Mouse (Mus musculus) neutrophil, adult 5-6 weeks (primary cell): ENCODE results near the gene Utp14b. TPM values are rescaled to one million over a fixed set of nuclear protein-coding genes. Genes with fewer than 3 reads are reported as not detected.

Experiments used
- ATAC-seq: fragments of 151-379, 151-347 bp; 2 replicates; pipeline ENCODE4 v1.8.0; 2017; ENCODE audit warnings: mild to moderate bottlenecking, moderate TSS enrichment; ENCODE audit not compliant: insufficient number of reproducible peaks, poor library complexity, low FRiP score, severe bottlenecking; ENCODE audit errors: extremely low read depth
- total RNA-seq: library from RNA; stranded (forward); fragments of 200-1000 nt; gene quantifications from 2 replicates; pipeline ENCODE4 v1.2.3, GENCODE M21; 2017

Gene Utp14b
- total RNA-seq, 1 experiment from 2014 or later = 8.8 TPM

DNA sequence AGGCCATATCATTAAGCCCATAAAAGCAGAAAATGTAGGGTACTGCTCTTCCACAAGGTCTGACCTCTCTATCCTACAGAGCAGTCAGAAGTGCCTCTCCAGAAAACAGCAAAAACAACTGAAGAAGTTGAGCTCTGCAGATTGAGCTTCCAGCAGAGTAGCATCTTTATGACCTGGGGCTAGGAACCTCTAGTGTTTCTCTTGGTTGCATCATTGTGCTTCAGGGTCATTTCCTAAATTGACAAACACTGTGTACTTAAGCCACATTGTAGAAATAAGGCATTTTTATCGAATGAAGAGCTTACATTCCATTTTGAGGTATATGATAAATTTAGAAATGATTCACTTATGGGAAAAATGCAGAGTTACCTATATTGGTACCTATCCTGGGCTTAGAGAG is 8.7 kb downstream of the Utp14b start:
- no peak for ATAC-seq

DNA sequence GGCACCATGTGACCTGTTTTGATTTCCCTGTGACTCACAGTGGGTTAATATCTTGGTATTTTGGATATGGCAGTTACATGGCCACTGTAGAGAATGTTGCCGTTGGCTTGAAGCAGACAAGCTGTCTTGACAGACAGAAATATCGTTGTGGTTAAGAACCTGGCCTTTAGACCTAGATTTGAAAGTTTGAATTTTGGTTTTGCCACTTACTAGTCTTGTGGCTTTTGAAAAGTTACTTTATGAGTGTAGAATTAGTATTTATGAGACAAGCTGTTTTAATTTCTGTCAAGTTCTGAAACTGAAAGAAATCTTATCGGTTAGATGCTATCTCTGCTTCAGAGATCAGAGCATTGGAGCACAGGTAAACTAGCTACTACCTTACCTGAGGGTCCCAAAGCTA is 24.5 kb downstream of the Utp14b start:
- no peak for ATAC-seq

DNA sequence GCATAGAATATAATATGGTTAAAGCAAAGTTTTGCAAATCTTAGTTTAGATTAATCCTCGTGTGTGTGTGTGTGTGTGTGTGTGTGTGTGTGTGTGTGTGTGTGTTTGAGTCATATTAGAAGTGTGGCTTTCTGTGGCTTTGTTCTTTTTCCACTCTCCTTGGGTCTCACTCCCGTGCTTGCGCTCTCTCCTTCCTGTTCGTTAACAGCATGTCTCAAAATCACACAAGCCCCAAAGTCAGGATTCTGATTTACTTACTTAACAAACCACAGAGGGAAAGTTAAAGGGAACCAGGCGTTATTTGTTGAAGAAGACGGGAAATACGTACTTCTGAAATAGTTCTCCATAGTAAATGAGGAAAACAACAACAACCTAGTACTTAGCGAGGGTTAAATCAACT is 26.3 kb downstream of the Utp14b start:
- no peak for ATAC-seq

DNA sequence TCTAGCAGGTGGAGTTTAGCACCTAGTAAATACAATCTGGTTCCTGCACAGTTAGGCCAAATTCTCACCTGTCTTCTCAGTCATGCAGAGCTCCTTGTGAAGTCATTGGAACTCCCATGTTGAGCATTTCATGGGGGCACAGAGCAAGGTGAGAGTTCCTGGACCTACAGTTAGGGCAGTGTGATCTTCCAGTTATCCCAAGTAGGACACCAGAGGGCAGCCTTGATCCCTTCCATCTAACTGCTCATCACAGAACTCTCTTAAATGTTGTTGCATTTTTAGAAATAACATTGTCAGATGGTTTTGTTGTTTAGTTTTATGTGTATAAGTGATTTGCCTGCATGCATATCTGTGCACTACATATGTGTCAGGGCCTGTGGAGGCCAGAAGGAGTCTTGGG is 29.0 kb downstream of the Utp14b start:
- ATAC-seq = 0 out of 2 replicates have a peak, but pooled peaks have one; percentile 23

DNA sequence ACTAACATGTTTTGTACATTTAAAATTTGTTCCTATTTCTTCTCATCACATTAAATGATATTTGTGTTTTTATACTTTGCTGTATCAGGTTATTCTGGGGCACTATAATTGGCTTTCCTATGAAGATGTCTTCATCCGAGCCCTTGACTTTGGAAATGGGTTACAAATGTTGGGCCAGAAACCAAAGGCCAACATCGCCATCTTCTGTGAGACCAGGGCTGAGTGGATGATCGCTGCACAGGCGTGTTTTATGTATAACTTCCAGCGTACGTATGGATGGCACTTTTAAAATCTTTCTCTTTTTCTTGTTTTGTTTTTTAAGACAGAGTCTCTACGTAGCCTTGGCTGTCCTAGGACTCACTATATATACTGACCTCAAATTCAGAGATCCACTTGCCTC is 30.3 kb downstream of the Utp14b start:
- ATAC-seq = no peak

DNA sequence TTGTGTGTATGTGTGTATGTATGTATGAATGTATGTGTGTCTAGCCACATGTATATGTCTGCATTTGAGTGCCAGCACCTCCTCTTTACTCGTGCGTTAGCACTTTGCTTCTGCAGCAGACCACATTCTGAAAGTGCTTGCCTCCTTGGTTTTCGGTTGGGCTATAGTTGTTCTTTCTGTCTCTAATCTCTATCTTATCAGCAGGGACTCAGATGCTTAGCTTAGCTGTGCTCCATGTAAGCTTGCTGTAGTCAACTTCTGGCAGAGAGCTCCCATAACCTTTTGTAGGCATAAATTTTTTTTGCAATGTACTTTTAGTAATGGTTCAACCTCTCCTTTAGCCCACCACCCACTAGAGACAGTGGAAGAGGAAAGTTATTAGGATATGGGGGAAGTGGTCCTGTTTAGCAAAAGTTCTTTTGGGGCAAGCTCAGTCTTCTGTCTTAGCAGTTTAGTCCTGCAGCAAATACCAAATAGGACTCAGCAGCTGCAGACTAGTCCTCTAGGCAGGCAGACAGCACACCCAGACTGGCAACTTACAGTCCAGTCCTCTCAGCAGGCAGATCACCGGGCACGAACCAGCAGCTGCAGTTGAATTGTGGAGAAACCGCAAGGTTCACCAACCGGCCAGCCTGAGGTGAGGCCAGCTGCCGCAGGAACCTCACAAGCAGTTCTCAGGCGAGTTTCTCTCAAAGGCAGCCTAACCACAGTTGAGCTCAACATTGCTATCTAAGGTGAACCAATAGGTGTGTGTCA is 36.8 kb downstream of the Utp14b start:
- no peak for ATAC-seq

DNA sequence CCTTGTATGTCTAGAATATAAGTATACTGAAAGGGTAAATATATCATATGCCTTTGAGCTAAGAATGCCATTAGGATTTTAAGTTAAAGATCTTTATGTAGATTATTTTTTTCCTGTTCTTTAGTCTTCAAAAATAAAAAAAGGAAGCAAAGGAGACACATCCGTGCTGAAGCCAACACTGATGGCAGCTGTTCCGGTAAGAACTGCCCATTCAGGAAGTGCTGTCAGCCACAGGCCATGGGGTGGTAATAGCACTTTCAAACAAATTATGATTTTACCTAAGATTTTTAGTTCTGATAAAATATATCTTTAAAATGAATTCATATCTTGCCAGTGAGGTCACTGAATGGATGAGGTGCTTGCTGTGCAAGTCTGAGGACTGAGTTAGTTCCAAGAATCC is 38.5 kb downstream of the Utp14b start:
- ATAC-seq = no peak

DNA sequence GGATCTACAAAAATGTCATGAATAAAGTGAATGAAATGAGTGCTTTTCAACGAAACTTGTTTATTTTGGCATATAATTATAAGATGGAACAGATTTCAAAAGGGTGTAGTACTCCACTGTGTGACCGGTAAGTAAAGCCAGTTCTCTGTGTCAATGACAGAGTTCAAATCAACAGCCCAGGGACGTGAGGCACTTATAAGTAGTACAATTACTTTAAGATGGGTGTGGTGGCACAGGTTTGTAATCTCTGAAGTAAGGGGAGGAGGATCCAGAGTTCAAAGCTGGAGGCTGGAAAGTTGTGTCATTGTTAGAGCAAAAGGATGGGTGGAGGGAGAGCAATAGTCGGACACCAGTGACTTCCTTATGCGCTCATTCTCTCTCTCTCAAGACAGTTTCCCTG is 39.1 kb downstream of the Utp14b start:
- ATAC-seq = no peak

DNA sequence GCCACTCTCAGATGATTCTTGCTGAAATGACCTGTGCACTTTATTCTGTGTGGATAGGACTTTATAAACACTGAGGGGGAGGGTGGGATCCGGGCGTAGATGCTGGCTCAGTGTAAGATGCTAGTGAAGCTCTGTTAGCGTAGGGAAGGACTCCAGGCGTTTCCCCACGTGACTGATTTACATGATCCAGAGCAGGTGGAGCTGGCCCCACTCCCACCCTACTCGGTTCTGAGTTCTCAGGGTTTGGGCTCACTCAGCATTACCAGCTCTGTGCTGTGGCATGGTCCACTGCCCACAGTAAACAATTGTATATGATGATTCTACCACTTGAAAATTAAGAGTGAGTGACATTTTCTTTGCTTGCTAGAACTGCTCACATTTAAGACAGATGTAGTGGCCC is 40.3 kb downstream of the Utp14b start:
- no peak for ATAC-seq

DNA sequence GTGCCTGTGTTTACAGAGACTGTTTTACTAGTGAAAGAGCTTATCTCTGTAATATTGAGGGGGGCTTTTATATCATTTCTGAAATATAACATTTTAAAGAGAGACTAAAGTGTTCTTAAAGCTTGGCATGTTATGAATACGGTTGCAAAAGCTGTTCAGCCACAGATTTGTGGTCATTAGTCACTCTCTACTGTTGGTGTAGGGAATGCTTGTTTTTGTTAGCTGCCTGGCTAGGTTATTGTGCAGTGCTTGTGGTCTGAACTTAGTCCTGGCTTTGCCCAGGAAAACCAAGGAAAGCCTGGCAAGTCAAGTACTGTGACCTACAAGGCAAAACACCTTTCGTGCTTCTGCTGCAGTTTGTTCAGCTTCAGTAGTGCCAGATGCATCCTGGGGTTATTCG is 43.9 kb downstream of the Utp14b start:
- ATAC-seq = no peak

DNA sequence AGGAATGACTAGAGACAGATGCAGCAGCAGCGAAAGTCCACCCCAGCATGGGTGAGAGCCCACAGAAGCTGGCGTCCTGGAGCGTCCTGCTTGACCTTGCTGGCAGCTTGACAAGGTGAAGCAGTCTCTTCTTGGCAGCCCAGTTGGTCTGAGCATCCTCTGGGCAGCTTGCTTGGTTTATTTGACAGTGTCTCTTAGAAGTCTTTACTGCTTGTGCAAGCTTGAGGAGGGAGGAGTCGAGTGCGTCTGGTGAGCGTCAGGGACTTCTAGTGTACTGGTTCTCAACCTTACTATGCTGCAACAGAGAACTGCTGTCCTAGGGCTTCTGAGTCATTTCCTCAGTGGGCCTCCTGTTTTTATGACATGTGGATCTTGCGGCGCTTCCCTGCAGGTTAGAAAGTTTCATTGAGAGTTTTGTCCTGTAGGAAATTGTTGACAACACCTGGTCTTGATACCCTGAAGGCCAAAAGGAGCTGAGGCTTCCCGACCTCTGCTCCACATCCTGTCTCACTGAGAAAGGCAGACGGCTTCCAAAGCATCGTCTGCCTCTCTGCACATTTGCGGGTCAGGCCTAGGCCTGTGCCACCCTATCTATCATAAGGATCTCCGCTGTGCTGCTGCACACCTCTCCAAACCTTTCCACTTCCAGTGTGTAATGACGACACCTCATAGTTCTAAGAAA is 44.6 kb downstream of the Utp14b start:
- no peak for ATAC-seq

DNA sequence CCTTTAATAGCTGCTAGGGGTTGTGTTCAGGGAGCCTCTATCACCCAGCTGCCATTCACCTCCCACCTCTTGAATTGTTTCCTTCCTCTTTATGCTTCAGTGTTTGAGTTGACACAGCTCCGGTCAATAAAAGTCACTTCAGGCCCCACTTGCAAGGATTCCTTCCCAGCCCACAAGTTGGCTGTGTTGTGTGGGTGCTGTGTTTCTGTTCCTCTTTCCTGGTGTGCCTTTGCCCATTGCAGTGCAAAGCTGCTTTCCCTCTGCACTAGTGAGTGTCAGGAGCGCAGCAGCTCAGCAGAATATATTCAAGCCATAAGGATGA is 45.1 kb downstream of the Utp14b start:
- ATAC-seq = peak; percentile 62

DNA sequence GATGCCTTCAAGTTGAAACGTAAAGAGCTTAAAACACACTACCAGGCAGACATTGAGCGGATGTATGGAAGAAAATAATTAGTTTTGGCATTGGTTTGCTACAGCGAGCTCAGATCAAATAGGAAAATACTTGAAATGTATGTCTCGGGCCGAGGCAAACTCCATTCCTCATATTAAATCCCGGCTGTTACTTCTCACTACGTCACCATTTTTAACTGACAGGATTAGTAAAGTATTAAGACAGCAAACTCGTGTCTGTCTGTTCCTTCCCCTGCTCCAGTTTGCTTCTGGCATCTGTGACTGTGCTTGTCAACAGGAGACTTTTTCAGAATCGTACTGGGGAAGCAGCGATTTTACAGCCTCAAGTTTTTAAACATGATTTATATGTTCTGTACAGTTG is 48.5 kb downstream of the Utp14b start:
- no peak for ATAC-seq

DNA sequence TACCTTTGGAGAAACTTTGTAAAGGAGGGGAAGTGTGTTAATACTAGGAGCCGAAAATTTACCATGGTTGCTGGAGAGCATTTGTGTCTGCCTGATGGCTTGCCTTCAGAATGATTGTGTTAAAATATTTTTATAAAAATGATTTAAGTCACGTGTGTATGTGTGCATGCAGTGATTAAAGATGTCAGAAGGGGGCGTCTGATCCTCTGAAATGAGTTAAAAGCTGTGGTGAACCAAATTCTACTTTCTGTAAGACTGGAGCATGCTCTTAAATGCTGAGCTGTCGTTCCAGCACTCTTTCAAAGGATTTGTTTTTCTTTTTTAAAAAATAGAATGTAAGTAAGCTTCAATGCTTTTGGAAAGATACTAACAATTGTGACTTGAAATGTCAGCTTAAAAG is 49.4 kb downstream of the Utp14b start:
- ATAC-seq = no peak

DNA sequence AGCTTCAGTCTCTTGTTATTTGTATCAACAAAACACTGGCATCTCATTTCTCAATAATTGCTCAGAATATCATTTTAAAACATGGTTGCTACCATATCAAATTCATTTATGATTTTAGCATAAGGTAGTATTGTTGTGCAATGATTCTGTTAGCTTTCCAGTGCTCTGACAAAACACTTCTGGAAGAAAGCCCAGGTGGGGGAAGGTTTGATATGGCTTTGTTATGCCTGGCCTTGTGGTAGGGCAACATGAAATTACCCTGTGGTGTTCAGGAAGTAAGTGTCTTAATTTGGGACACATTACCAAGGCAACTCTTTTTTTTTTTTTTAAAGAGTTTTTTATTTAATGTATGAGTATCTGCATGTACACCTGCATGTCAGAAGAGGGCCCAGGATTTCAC is 52.2 kb downstream of the Utp14b start:
- ATAC-seq = no peak

DNA sequence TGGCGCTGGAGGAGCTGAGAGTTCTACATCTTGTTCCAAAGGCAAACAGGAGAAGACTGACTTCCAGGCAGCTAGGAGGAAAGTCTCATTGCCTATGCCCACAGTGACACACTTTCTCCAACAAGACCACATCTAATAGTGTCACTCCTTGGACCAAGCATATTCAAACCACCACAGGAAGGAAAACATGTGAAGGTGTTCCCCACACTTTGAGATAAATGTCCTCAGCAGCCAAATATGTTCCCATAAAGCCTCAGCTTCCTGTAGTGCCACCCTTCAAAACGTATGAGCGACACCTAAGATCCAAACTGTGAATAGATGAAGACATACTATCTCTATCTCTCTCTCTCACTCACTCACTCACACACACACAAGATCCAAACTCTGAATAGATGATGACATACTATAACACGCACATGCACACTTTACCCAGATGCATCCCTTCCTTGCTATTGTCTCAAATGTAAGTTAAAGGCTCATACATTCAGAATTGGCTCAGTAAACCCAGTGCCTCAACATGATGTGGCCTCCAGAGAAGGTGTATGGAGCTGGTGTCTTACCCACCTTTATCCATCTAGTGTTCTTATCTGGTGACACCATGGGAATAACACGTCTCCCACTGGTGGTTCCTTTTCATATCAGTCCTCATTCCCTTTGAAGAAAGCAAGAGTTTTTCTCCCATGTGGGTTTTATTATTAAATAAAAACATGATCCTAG is 52.9 kb downstream of the Utp14b start:
- ATAC-seq = no peak

Other genes starting within 250 kb of the Utp14b start
- 28.6 and 29.2 TPM in 2 replicates for gene Farsb, start 169.1 kb upstream of the Utp14b start, total RNA-seq
- gene Mogat1, start 147.0 kb upstream of the Utp14b start, total RNA-seq = 1.6 TPM in 1 of 2 replicates, not detected in the other
- gene BC035947, start 145.9 kb upstream of the Utp14b start, total RNA-seq = not detected in 2 replicates
- 15.5 and 20.7 TPM in 2 replicates for gene Acsl3, start 213 bp upstream of the Utp14b start, total RNA-seq
- gene Kcne4, start 158.7 kb downstream of the Utp14b start, total RNA-seq = not detected in 2 replicates